9 mouse cellular contexts compared by ENCODE assay signal in the genomic region with DNA sequence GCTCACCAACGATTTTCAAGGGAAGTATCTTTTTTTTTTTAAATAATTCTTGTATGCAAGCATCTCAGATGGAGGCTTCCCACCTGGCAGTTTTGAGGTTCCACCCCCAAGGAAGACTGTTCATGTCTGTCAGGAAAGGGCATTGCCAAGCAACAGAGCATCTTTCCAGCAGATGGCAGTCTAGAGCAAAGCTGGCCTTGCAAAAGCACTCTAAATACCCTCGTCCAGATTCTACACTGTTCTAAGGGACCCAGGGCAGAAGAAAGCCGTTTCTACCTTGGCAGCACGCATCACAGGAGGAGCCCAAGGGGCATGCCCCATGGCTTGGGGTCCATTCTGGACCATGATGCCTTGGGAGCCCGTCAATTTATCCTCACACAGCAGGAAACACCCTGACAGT. TPM values are rescaled to one million over a fixed set of nuclear protein-coding genes. Genes with fewer than 3 reads are reported as not detected.
A peak's percentile ranks its signal among the peaks of the same experiment; 100 is the strongest.
DNase-seq lines count a peak whose midpoint lies in the region; ATAC-seq and TF ChIP-seq lines count a peak whose summit lies in the region.
"Had no signal": no experiment of that assay in that cellular context is flagged by ENCODE, and none has a peak within 500 bp of the region (broad histone marks: within the 10 kb centered on the region; RNA-seq: fewer than 3 reads in every experiment).

No protein-coding gene starts in this region.

- ATAC-seq in forebrain, embryonic 13.5 days: peak; percentile 71
- ATAC-seq in liver, embryonic 14.5 days (ENCODE audit: insufficient read depth): no peak
- ATAC-seq in neutrophil, adult 5-6 weeks (ENCODE audit: extremely low read depth, insufficient number of reproducible peaks, low FRiP score, poor library complexity, severe bottlenecking): 0 out of 2 replicates have a peak, but pooled peaks have one; percentile 31
- no peak for ATAC-seq in erythroblast, adult 5-6 weeks (replicated peaks; ENCODE audit: low FRiP score, poor library complexity, severe bottlenecking)

- TF ChIP-seq CTCF in liver, embryonic 14.5 days (IDR thresholded peaks at IDR 0.05; ENCODE audit: low read depth): peak; percentile 79

- peak; percentile 33 for DNase-seq in ovary, postnatal 36 days (ENCODE audit: low spot score)
- no peak for DNase-seq in ovary, postnatal 10 days (ENCODE audit: low spot score)
- peak; percentile 50 to 69 for DNase-seq in adrenal gland, postnatal 36 days
- peak; percentile 74 for DNase-seq in kidney, postnatal 10 days
- DNase-seq in liver, embryonic 14.5 days (ENCODE audit: low read depth in 3 of 3, low spot score in 3 of 3): peak in 2 of 3 experiments; percentile 6

- no peaks in the 10 kb centered on the region for H3K36me3 ChIP-seq in forebrain, embryonic 13.5 days (ENCODE audit: poor library complexity, severe bottlenecking)
- H3K36me3 ChIP-seq in liver, embryonic 14.5 days (replicated peaks; ENCODE audit: control insufficient read depth, insufficient read depth, low read depth): no peaks in the 10 kb centered on the region

- no peaks in the 10 kb centered on the region for H3K9me3 ChIP-seq in forebrain, embryonic 13.5 days (replicated peaks)
- no peaks in the 10 kb centered on the region for H3K9me3 ChIP-seq in liver, embryonic 14.5 days (ENCODE audit: control insufficient read depth, low read length)

- H3K27me3 ChIP-seq in forebrain, embryonic 13.5 days: peaks cover 22% of the 10 kb centered on the region
- H3K27me3 ChIP-seq in liver, embryonic 14.5 days (ENCODE audit: control insufficient read depth, insufficient read depth, low read length): peaks cover 6% of the 10 kb centered on the region; the same call in 1 of the 2 replicates

- H3K9ac ChIP-seq in forebrain, embryonic 13.5 days: no peak overlapping the region
- no peak overlapping the region for H3K9ac ChIP-seq in liver, embryonic 14.5 days (replicated peaks)

- H3K27ac ChIP-seq in forebrain, embryonic 13.5 days: no peak overlapping the region
- no peak overlapping the region for H3K27ac ChIP-seq in liver, embryonic 14.5 days

- 13% methylated on average over 5 of the region's 5 CpGs for WGBS in forebrain, embryonic 13.5 days
- 4% methylated on average over 5 of the region's 5 CpGs for WGBS in liver, embryonic 14.5 days (ENCODE audit: insufficient replicate concordance)

- H3K4me1 ChIP-seq in forebrain, embryonic 13.5 days: peaks cover 7% of the 10 kb centered on the region
- H3K4me1 ChIP-seq in liver, embryonic 14.5 days (replicated peaks; ENCODE audit: control insufficient read depth in 2 of 2, insufficient read depth in 2 of 2, low read length in 1 of 2): no peaks in the 10 kb centered on the region

- no peak overlapping the region for H3K4me3 ChIP-seq in forebrain, embryonic 13.5 days
- H3K4me3 ChIP-seq in liver, embryonic 14.5 days (ENCODE audit: insufficient read depth in 1 of 2, low read depth in 2 of 2, low read length in 2 of 2): no peak overlapping the region

- H3K4me2 ChIP-seq in forebrain, embryonic 13.5 days: no peak overlapping the region
- H3K4me2 ChIP-seq in liver, embryonic 14.5 days (ENCODE audit: low read depth): no peak overlapping the region

- no peak for TF ChIP-seq EP300 in liver, embryonic 14.5 days (IDR thresholded peaks at IDR 0.05; ENCODE audit: low read depth)

RNA-seq across cellular contexts. Expression of gene Opalin, which starts 12.9 kb away (rescaled TPM):
- not detected for total RNA-seq in adrenal gland, postnatal 36 days (2021)
- not detected in 2 replicates for polyA plus RNA-seq in forebrain, embryonic 13.5 days (2015; fragmentation: Nextera tagmentation; extraction: Ambion mirVana)
- not detected in 2 replicates for polyA plus RNA-seq in liver, embryonic 14.5 days (2012; rRNA removed)
- polyA plus RNA-seq in liver, embryonic 14.5 days (2014; fragmentation: Nextera tagmentation; extraction: Ambion mirVana): not detected in 2 replicates
- not detected in 2 replicates for total RNA-seq in neutrophil, adult 5-6 weeks (2017)
- total RNA-seq in erythroblast, adult 5-6 weeks (2015; ENCODE audit: low replicate concordance): not detected in 2 replicates
- not detected in 2 replicates for total RNA-seq in erythroblast, adult 5-6 weeks (2017; ENCODE audit: low replicate concordance)
- total RNA-seq: gastrocnemius, postnatal 4 days had no signal

Comparison
In these comparisons a context has a peak if more than half of its experiments do, and no peak if none do; other contexts are left out.
1. ATAC-seq: peak in forebrain, embryonic 13.5 days (single experiment) and neutrophil, adult 5-6 weeks (single experiment); none in liver, embryonic 14.5 days (single experiment) and erythroblast, adult 5-6 weeks (single experiment).